Mouse (Mus musculus) heart, adult 2 months (tissue): ENCODE measurements around the gene Gnaq.

ENCODE experiments used
- CTCF ChIP-seq: fragments of 200-600 bp; IDR thresholded peaks from 2 replicates; pipeline ENCODE4 v1.8.1; 2022; ENCODE audit warnings: antibody characterized with exemption, mild to moderate bottlenecking, moderate library complexity
- EP300 ChIP-seq: fragments of 200-500 bp; IDR thresholded peaks from 2 replicates; pipeline ENCODE4 v1.6.1; 2011; ENCODE audit warnings: low read depth, low read length, control low read depth; ENCODE audit not compliant: insufficient read depth
- POLR2A ChIP-seq: fragments of 200-500 bp; IDR thresholded peaks from 2 replicates; pipeline ENCODE4 v1.6.1; 2011; ENCODE audit warnings: mild to moderate bottlenecking, low read depth, low read length, control low read depth; ENCODE audit not compliant: insufficient read depth

DNA sequence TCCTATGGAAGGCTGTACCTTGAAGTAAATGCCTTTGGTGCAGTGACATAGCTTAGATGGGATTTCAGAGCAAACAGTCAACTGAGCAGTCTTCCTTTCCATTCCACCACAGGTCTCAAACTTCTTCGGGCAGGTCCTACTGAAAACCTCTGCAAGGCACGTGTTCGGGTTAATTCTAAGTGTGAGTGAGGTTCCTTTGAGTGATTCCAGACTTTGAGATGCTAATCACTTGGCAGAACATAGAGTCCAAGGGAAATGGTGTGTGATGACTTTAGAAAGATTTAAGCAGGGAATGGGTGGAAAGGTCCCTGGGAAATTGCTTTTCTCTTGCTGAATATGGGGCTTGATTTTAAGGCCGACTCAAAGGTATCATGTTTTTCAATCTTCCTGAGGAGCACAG lies 14.2 kb upstream of the Gnaq start:
- no peak for TF ChIP-seq CTCF
- no peak for TF ChIP-seq POLR2A
- no peak for TF ChIP-seq EP300
